Mouse (Mus musculus) heart, postnatal 0 days (tissue): ENCODE results near the gene Evl. TPM values are rescaled to one million over a fixed set of nuclear protein-coding genes. Genes with fewer than 3 reads are reported as not detected.

Experiments used
- ATAC-seq: fragments of 200-750 bp; cut with Nextera tagmentation; 2 replicates; pipeline ENCODE4 v1.8.0; 2017; ENCODE audit warnings: low read depth, moderate number of reproducible peaks, moderate library complexity; ENCODE audit not compliant: insufficient read depth
- DNase-seq: peaks from one replicate; pipeline ENCODE4 v3.0.0-alpha.2; 2016; ENCODE audit warnings: low spot score
- H3K27ac ChIP-seq: fragments of 300-500 bp; sonication (generic); 2 replicates; pipeline ENCODE4 v1.5.1; 2014; ENCODE audit warnings: low read depth, mild to moderate bottlenecking
- H3K27me3 ChIP-seq: fragments of 300-500 bp; sonication (generic); 2 replicates; pipeline ENCODE4 v1.6.1; 2014; ENCODE audit warnings: low read length, mixed read lengths; ENCODE audit not compliant: control insufficient read depth, insufficient read depth
- H3K36me3 ChIP-seq: fragments of 300-500 bp; sonication (generic); replicated peaks from 2 replicates; pipeline ENCODE4 v1.6.1; 2014; ENCODE audit warnings: low read length, mixed read lengths; ENCODE audit not compliant: control insufficient read depth, insufficient read depth
- H3K4me1 ChIP-seq: fragments of 300-500 bp; sonication (generic); 2 replicates; pipeline ENCODE4 v1.6.1; 2014; ENCODE audit warnings: antibody characterized with exemption; ENCODE audit not compliant: control insufficient read depth, insufficient read depth
- H3K4me2 ChIP-seq: fragments of 300-500 bp; sonication (generic); 2 replicates; pipeline ENCODE4 v1.6.1; 2014; ENCODE audit warnings: low read depth, mild to moderate bottlenecking, low read length, moderate library complexity
- H3K4me3 ChIP-seq: fragments of 300-500 bp; sonication (generic); 2 replicates; pipeline ENCODE4 v1.5.1; 2014; ENCODE audit warnings: low read depth, low read length
- H3K9ac ChIP-seq: fragments of 300-500 bp; sonication (generic); replicated peaks from 2 replicates; pipeline ENCODE4 v1.6.1; 2014; ENCODE audit warnings: low read depth, low read length, mixed read lengths
- H3K9me3 ChIP-seq: fragments of 300-500 bp; sonication (generic); replicated peaks from 2 replicates; pipeline ENCODE4 v1.6.1; 2016; ENCODE audit warnings: low read length; ENCODE audit not compliant: control insufficient read depth
- CTCF ChIP-seq: IDR thresholded peaks from 2 replicates; pipeline ENCODE4 v1.5.1; 2016; ENCODE audit warnings: antibody characterized with exemption, control low read depth, low read depth
- EP300 ChIP-seq: IDR thresholded peaks from 2 replicates; pipeline ENCODE4 v1.6.1; 2016; ENCODE audit warnings: antibody characterized with exemption, low read depth
- WGBS: fragments of 180-500 bp; shearing (Covaris S2); extraction: QIAGEN DNeasy Blood & Tissue Kit; methylation state at CpG from one replicate; pipeline ENCODE4 v1.1.7; 2014; 5-methylcytosine and 5-hydroxymethylcytosine counted together
- polyA plus RNA-seq: library from polyadenylated mRNA; unstranded; fragments of >200 nt; fragmentation: Nextera tagmentation; extraction: Ambion mirVana; gene quantifications from 2 replicates; pipeline ENCODE4 v1.2.1, GENCODE M21; 2015
- total RNA-seq: library from RNA; depleted of rRNA; stranded (reverse); fragments of >200 nt; gene quantifications from 2 replicates; pipeline ENCODE4 v1.2.3, GENCODE M21; 2014; ENCODE audit warnings: low replicate concordance

The Evl gene
- total and polyA plus RNA-seq, 2 experiments from 2014 or later: 26.6 to 39.5 TPM

- H3K36me3 ChIP-seq: 0 out of 2 replicates have a peak, but pooled peaks cover 3% of the 10 kb centered on the region
- DNase-seq: no peak
- H3K9me3 ChIP-seq: no peaks in the 10 kb centered on the region
- peaks cover 20% of the 10 kb centered on the region for H3K4me1 ChIP-seq
- ATAC-seq: no peak
- 51% methylated on average over 7 of the region's 7 CpGs for WGBS
- TF ChIP-seq CTCF (no peak), EP300 (no peak)
- no peak overlapping the region for H3K27ac ChIP-seq
- H3K27me3 ChIP-seq: no peaks in the 10 kb centered on the region
- no peak overlapping the region for H3K9ac ChIP-seq
- H3K4me3 ChIP-seq: no peak overlapping the region
- no peak overlapping the region for H3K4me2 ChIP-seq
Observed at GRCm38 (mm10) chr12:108606321-108606720, 51.8 kb downstream of the Evl start.

- Histone ChIP-seq H3K36me3 (0 out of 2 replicates have a peak, but pooled peaks cover 3% of the 10 kb centered on the region), H3K4me2 (no peak overlapping the region), H3K4me1 (peaks cover 10% of the 10 kb centered on the region; the same call in 1 of the 2 replicates), H3K27me3 (no peaks in the 10 kb centered on the region), H3K9ac (no peak overlapping the region), H3K4me3 (no peak overlapping the region), H3K9me3 (no peaks in the 10 kb centered on the region), H3K27ac (no peak overlapping the region)
- WGBS: 54% methylated on average over 3 of the region's 3 CpGs
- DNase-seq (no peak), ATAC-seq (no peak)
- no peak for TF ChIP-seq CTCF
- TF ChIP-seq EP300: no peak
Observed at GRCm38 (mm10) chr12:108609446-108609845, 54.9 kb downstream of the Evl start.

GRCm38 (mm10) chr12:108610255-108610654 is 55.7 kb downstream of the Evl start:
- DNase-seq: no peak
- no peak overlapping the region for H3K4me3 ChIP-seq
- H3K9ac ChIP-seq: no peak overlapping the region
- peaks cover 6% of the 10 kb centered on the region; the same call in 1 of the 2 replicates for H3K4me1 ChIP-seq
- 62% methylated on average over 4 of the region's 4 CpGs for WGBS
- ATAC-seq: no peak
- H3K9me3 ChIP-seq: no peaks in the 10 kb centered on the region
- H3K27ac ChIP-seq: no peak overlapping the region
- no peak overlapping the region for H3K4me2 ChIP-seq
- no peak for TF ChIP-seq EP300
- TF ChIP-seq CTCF: no peak
- 0 out of 2 replicates have a peak, but pooled peaks cover 3% of the 10 kb centered on the region for H3K36me3 ChIP-seq
- no peaks in the 10 kb centered on the region for H3K27me3 ChIP-seq

- WGBS: 53% methylated on average over 3 of the region's 3 CpGs
Observed at GRCm38 (mm10) chr12:108613081-108613480, 58.6 kb downstream of the Evl start.

GRCm38 (mm10) chr12:108617511-108617910 is 63.0 kb downstream of the Evl start:
- TF ChIP-seq EP300 (no peak), CTCF (no peak)
- H3K4me2 ChIP-seq: no peak overlapping the region
- H3K9ac ChIP-seq: no peak overlapping the region
- H3K9me3 ChIP-seq: no peaks in the 10 kb centered on the region
- ATAC-seq: 0 out of 2 replicates have a peak, but pooled peaks have one; percentile 24
- H3K27me3 ChIP-seq: no peaks in the 10 kb centered on the region
- WGBS: 37% methylated on average over 7 of the region's 7 CpGs
- H3K4me1 ChIP-seq: no peaks in the 10 kb centered on the region
- DNase-seq: no peak
- H3K36me3 ChIP-seq: no peaks in the 10 kb centered on the region
- no peak overlapping the region for H3K27ac ChIP-seq
- H3K4me3 ChIP-seq: no peak overlapping the region

More at GRCm38 (mm10) chr12:108613081-108613480, 58.6 kb downstream of the Evl start:
- TF ChIP-seq EP300: no peak
- peak; percentile 69 for TF ChIP-seq CTCF
- Histone ChIP-seq H3K9me3 (no peaks in the 10 kb centered on the region), H3K4me3 (no peak overlapping the region), H3K9ac (no peak overlapping the region), H3K27me3 (no peaks in the 10 kb centered on the region), H3K4me1 (no peaks in the 10 kb centered on the region), H3K36me3 (0 out of 2 replicates have a peak, but pooled peaks cover 3% of the 10 kb centered on the region), H3K4me2 (no peak overlapping the region), H3K27ac (no peak overlapping the region)
- ATAC-seq: peak; percentile 59
- DNase-seq: peak; percentile 53

GRCm38 (mm10) chr12:108619853-108620416 is 65.4 kb downstream of the Evl start:
- Histone ChIP-seq H3K9me3 (no peaks in the 10 kb centered on the region), H3K4me2 (no peak overlapping the region), H3K9ac (no peak overlapping the region), H3K4me1 (0 out of 2 replicates have a peak, but pooled peaks cover 6% of the 10 kb centered on the region), H3K4me3 (no peak overlapping the region), H3K27ac (no peak overlapping the region), H3K36me3 (no peaks in the 10 kb centered on the region), H3K27me3 (no peaks in the 10 kb centered on the region)
- ATAC-seq (no peak), DNase-seq (no peak)
- 90% methylated on average over 7 of the region's 7 CpGs for WGBS
- TF ChIP-seq CTCF (no peak), EP300 (no peak)
